Mouse (Mus musculus) stomach, embryonic 14.5 days (tissue): ENCODE measurements at regions not wholly inside any gene's neighbourhood (a gene's known extent, or its start where the extent isn't known, plus 50 kb on each side); places are given as distances from the start of the nearest gene placed in this dataset.
A peak's percentile ranks its signal among the peaks of the same experiment; 100 is the strongest.

Experiments used
- ATAC-seq: fragments of 200-750 bp; cut with Nextera tagmentation; 2 replicates; pipeline ENCODE4 v1.8.0; 2017; ENCODE audit warnings: low read depth, moderate TSS enrichment; ENCODE audit not compliant: insufficient number of reproducible peaks, insufficient read depth, low FRiP score
- H3K27ac ChIP-seq: fragments of 300-500 bp; sonication (generic); 2 replicates; pipeline ENCODE4 v1.5.1; 2014; ENCODE audit warnings: mild to moderate bottlenecking, low read length, moderate library complexity, mixed read lengths
- H3K27me3 ChIP-seq: fragments of 300-500 bp; sonication (generic); 2 replicates; pipeline ENCODE4 v1.6.1; 2014; ENCODE audit warnings: low read length, control low read depth, mixed read lengths; ENCODE audit not compliant: control insufficient read depth, insufficient read depth
- H3K36me3 ChIP-seq: fragments of 300-500 bp; sonication (generic); 2 replicates; pipeline ENCODE4 v1.6.1; 2014; ENCODE audit warnings: mild to moderate bottlenecking, control low read depth, low read length, moderate library complexity, mixed read lengths; ENCODE audit not compliant: control insufficient read depth, insufficient read depth
- H3K4me1 ChIP-seq: fragments of 300-500 bp; sonication (generic); 2 replicates; pipeline ENCODE4 v1.6.1; 2014; ENCODE audit warnings: low read length, control low read depth, mixed read lengths; ENCODE audit not compliant: control insufficient read depth, insufficient read depth
- H3K4me2 ChIP-seq: fragments of 300-500 bp; sonication (generic); replicated peaks from 2 replicates; pipeline ENCODE4 v1.6.1; 2014; ENCODE audit warnings: low read depth, low read length, control low read depth
- H3K4me3 ChIP-seq: fragments of 300-500 bp; sonication (generic); 2 replicates; pipeline ENCODE4 v1.5.1; 2014; ENCODE audit warnings: low read depth, low read length, control low read depth
- H3K9ac ChIP-seq: fragments of 300-500 bp; sonication (generic); replicated peaks from 2 replicates; pipeline ENCODE4 v1.6.1; 2014; ENCODE audit warnings: low read depth, mild to moderate bottlenecking, control low read depth, low read length, moderate library complexity, mixed read lengths
- H3K9me3 ChIP-seq: fragments of 300-500 bp; sonication (generic); 2 replicates; pipeline ENCODE4 v1.6.1; 2016; ENCODE audit warnings: low read depth, low read length, control low read depth; ENCODE audit not compliant: control insufficient read depth
- WGBS: fragments of 180-500 bp; shearing (Covaris S2); extraction: QIAGEN DNeasy Blood & Tissue Kit; methylation state at CpG from one replicate; pipeline ENCODE4 v1.1.7; 2014; 5-methylcytosine and 5-hydroxymethylcytosine counted together

DNA sequence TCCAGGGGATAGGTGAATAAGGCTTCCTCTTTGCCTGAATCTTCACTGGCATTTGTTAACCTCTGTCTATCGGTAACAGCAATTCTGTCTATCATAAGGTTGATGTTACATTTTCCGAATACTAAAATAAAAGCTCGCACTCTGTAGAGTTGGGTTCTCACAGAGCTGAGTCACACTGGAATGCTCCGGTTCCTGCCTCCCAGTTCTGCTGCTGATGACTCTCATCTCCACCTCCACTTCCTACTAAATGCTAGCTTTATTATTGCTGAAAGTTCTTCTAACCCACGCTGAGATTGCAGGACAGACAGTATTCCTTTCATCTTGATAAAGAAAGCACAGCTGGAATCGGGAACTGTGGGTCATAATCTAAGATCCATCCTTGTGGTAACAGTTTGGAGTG is 65.5 kb upstream of the Ssr3 start:
- H3K9me3 ChIP-seq = no peaks in the 10 kb centered on the region
- no peak overlapping the region for H3K4me3 ChIP-seq
- no peaks in the 10 kb centered on the region for H3K27me3 ChIP-seq
- H3K27ac ChIP-seq = no peak overlapping the region
- no peak overlapping the region for H3K4me2 ChIP-seq
- no peak overlapping the region for H3K9ac ChIP-seq
- 71% methylated on average over 6 of the region's 6 CpGs for WGBS
- no peaks in the 10 kb centered on the region for H3K36me3 ChIP-seq
- H3K4me1 ChIP-seq = no peaks in the 10 kb centered on the region
- no peak for ATAC-seq

DNA sequence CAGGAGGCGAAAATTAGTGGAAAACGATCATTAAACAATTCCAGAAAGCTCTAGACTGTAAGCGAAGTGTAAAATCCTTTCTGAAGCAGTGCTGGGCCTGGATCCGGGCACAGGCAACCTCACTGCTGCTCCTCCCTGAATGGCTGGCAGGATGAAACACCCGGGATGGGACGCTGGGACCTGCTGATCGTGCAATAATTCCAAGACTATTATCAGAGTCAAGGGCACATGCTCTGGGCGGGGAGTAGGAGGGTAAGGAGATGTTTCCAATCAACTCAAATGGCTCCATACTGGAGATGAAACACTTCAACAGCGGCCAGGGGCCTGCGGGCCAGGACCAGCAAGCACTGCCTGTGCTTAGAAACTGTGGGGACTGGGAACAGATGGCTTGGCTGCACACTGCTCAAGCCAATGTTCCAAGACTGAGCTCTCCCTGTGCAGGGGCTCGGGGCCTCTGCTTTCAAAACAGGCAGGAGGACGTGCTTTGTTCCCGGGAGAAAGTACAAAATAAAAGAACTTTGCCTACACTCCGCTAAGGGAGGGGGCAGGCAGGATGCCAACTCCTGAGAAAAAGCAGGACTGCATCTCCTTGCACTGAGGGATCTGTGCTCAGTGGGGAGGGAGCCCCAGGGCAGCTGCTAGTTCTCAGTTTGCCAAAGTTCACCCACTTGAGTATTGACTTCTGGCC is 63.3 kb upstream of the Ssr3 start:
- peak overlapping the region; percentile 79 for H3K27ac ChIP-seq
- H3K9me3 ChIP-seq = no peaks in the 10 kb centered on the region
- ATAC-seq = peak; percentile 91; the same call in 1 of the 2 replicates
- no peaks in the 10 kb centered on the region for H3K27me3 ChIP-seq
- no peak overlapping the region for H3K4me3 ChIP-seq
- H3K4me2 ChIP-seq = no peak overlapping the region
- no peaks in the 10 kb centered on the region for H3K36me3 ChIP-seq
- no peaks in the 10 kb centered on the region for H3K4me1 ChIP-seq
- no peak overlapping the region for H3K9ac ChIP-seq
- 43% methylated on average over 14 of the region's 14 CpGs for WGBS

DNA sequence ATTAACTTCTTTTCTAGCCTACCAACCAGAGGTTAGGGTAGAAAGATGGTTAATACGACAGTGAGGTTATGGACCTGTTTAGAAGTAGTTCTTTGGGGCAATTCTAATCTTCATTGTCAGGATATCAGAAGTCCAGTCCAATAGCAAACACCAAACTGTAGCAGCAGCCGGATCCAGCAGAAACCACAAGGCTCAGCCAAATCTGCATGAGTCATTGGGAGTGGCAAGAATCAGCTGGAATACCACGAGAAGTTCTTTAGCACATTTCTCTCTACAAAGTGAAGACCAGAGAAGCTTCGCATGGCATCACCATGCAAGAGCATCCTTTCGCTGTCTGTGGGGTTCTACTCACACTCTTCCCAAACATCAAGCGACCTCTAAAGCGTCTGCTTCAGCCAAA is 61.9 kb upstream of the Ssr3 start:
- no peak overlapping the region for H3K9ac ChIP-seq
- WGBS = 90% methylated on average over 7 of the region's 7 CpGs
- H3K4me3 ChIP-seq = no peak overlapping the region
- no peak overlapping the region for H3K27ac ChIP-seq
- ATAC-seq = no peak
- H3K4me2 ChIP-seq = no peak overlapping the region
- no peaks in the 10 kb centered on the region for H3K36me3 ChIP-seq
- H3K27me3 ChIP-seq = no peaks in the 10 kb centered on the region
- H3K9me3 ChIP-seq = no peaks in the 10 kb centered on the region
- H3K4me1 ChIP-seq = no peaks in the 10 kb centered on the region

DNA sequence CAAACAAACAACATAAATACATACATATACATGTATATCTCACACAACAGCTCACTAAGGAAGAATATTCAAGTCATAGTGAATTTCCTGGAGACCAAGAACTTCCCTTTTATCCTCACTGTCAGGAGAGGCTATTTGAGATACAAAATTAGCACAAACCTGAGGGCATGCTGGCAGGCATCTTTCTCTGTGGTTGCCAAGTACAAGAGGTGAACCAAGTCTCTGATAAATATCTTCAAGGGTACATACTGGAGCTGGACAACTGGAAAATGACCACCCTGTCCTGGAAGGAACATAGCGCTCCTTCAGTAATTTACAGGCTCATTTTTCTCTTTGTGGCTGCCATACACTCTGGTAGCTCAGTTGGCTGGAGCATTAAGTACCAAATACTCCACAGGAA is 56.8 kb upstream of the Ssr3 start:
- Histone ChIP-seq H3K27ac (no peak overlapping the region), H3K4me3 (no peak overlapping the region), H3K27me3 (no peaks in the 10 kb centered on the region), H3K4me2 (no peak overlapping the region), H3K9ac (no peak overlapping the region), H3K4me1 (no peaks in the 10 kb centered on the region), H3K9me3 (no peaks in the 10 kb centered on the region), H3K36me3 (no peaks in the 10 kb centered on the region)
- ATAC-seq = no peak
- WGBS = 90% methylated on average over 1 of the region's 1 CpGs

DNA sequence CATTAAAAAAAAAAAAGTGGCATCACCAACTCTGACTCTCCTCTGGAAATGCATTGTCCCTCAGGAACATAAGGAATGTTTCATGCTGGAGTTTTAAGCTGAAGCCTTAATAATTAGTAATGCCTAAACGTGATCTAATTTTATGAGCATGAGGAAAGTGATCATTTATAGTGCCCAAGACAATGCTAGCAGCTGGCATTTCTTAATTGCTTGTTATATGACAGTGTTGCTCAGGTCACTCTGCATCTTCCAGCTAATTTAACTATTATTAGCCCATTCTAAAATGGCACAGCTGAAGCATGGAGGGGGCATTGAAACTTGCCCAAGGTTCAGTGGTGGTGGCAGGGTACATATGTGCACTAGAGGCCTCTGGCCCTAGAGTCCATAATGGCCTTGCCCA is 51.3 kb upstream of the Ssr3 start:
- Histone ChIP-seq H3K36me3 (no peaks in the 10 kb centered on the region), H3K4me3 (no peak overlapping the region), H3K4me1 (peaks cover 9% of the 10 kb centered on the region), H3K27me3 (no peaks in the 10 kb centered on the region), H3K27ac (no peak overlapping the region), H3K4me2 (no peak overlapping the region), H3K9ac (no peak overlapping the region), H3K9me3 (no peaks in the 10 kb centered on the region)
- WGBS = 58% methylated on average over 1 of the region's 1 CpGs
- no peak for ATAC-seq

DNA sequence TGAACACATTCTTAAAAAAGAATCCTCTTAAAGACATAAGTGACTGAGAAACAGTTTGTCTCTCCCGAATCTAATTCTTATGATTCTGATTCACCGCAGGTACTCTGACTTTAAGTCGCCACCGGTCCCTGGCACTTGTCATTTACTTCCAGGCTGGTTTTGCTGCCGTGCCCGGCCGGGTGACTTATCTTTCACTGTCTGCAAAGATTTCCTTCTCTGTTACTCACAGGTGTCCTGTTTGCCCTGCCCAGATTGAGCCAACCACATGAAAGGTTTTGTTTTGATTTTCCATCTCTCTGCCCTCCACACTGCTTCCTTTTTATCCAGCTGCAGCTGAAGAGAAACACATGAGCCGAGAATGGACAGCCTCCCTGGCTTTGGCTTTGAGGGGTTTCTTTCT is 50.5 kb upstream of the Ssr3 start:
- Histone ChIP-seq H3K27ac (no peak overlapping the region), H3K4me1 (peaks cover 11% of the 10 kb centered on the region), H3K9ac (no peak overlapping the region), H3K36me3 (no peaks in the 10 kb centered on the region), H3K9me3 (no peaks in the 10 kb centered on the region), H3K4me2 (no peak overlapping the region), H3K4me3 (no peak overlapping the region), H3K27me3 (no peaks in the 10 kb centered on the region)
- ATAC-seq = no peak
- WGBS = 57% methylated on average over 8 of the region's 8 CpGs

DNA sequence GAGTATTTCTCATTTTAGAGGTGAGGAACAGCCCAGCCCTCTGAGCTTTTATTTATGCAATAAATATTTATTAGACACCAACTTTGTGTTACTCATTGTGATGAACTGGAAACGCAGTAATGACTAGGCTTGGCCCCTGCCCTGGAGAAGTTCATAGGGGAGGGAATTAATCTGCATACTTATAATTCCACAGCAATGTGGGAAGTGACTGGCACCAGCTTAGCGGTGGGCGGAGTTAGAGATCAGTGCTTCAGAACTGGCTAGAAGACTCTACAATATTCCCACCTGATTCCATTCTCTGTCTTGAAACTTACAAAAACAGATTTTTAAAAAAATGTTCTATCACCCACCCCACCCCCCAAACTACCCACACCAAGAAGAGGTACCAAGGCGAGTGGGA is 49.8 kb upstream of the Ssr3 start:
- no peak overlapping the region for H3K27ac ChIP-seq
- no peak for ATAC-seq
- WGBS = 76% methylated on average over 4 of the region's 4 CpGs
- no peak overlapping the region for H3K9ac ChIP-seq
- H3K9me3 ChIP-seq = no peaks in the 10 kb centered on the region
- H3K4me2 ChIP-seq = no peak overlapping the region
- H3K4me3 ChIP-seq = no peak overlapping the region
- peaks cover 11% of the 10 kb centered on the region for H3K4me1 ChIP-seq
- H3K27me3 ChIP-seq = no peaks in the 10 kb centered on the region
- H3K36me3 ChIP-seq = no peaks in the 10 kb centered on the region
